Mouse (Mus musculus) neutrophil, adult 5-6 weeks (primary cell): ENCODE data around the gene Tmod4. TPM values are rescaled to one million over a fixed set of nuclear protein-coding genes. Genes with fewer than 3 reads are reported as not detected.

Experiments
- ATAC-seq: fragments of 151-379, 151-347 bp; 2 replicates; pipeline ENCODE4 v1.8.0; 2017; ENCODE audit warnings: mild to moderate bottlenecking, moderate TSS enrichment; ENCODE audit not compliant: insufficient number of reproducible peaks, poor library complexity, low FRiP score, severe bottlenecking; ENCODE audit errors: extremely low read depth
- total RNA-seq: library from RNA; stranded (forward); fragments of 200-1000 nt; gene quantifications from 2 replicates; pipeline ENCODE4 v1.2.3, GENCODE M21; 2017

Tmod4 gene
- total RNA-seq, 1 experiment from 2014 or later, result 1.7 TPM

- ATAC-seq, result no peak
Measured at GRCm38 (mm10) chr3:95164840-95165239, 40.6 kb downstream of the Tmod4 start.

GRCm38 (mm10) chr3:95169996-95170395 is 45.7 kb downstream of the Tmod4 start:
- ATAC-seq, result no peak

GRCm38 (mm10) chr3:95171105-95171504 is 46.8 kb downstream of the Tmod4 start:
- ATAC-seq, result no peak

GRCm38 (mm10) chr3:95172526-95173255 is 48.4 kb downstream of the Tmod4 start:
- ATAC-seq, result no peak

- ATAC-seq, result no peak
Measured at GRCm38 (mm10) chr3:95173256-95173949, 49.1 kb downstream of the Tmod4 start.

GRCm38 (mm10) chr3:95174011-95174592 is 49.8 kb downstream of the Tmod4 start:
- peak; percentile 78 for ATAC-seq

GRCm38 (mm10) chr3:95176500-95176899 is 52.2 kb downstream of the Tmod4 start:
- ATAC-seq, result no peak

GRCm38 (mm10) chr3:95177583-95177982 is 53.3 kb downstream of the Tmod4 start:
- ATAC-seq, result no peak

Other genes with a start within 250 kb of the Tmod4 start
- 98.0 and 111 TPM in 2 replicates for gene Psmb4, start 237.5 kb upstream of the Tmod4 start, total RNA-seq
- gene Selenbp1, start 191.4 kb upstream of the Tmod4 start, total RNA-seq, result 1.4 and 1.7 TPM in 2 replicates
- 38.9 and 44.0 TPM in 2 replicates for gene Rfx5, start 170.4 kb upstream of the Tmod4 start, total RNA-seq
- gene Pi4kb, start 149.7 kb upstream of the Tmod4 start, total RNA-seq, result 40.3 and 42.2 TPM in 2 replicates
- 22.7 and 34.4 TPM in 2 replicates for gene Zfp687, start 109.0 kb upstream of the Tmod4 start, total RNA-seq
- gene Psmd4, start 81.9 kb upstream of the Tmod4 start, total RNA-seq, result 163 and 195 TPM in 2 replicates
- gene Pip5k1a, start 17.5 kb upstream of the Tmod4 start, total RNA-seq, result 26.8 and 30.8 TPM in 2 replicates
- 63.9 and 79.4 TPM in 2 replicates for gene Vps72, start 13.5 kb upstream of the Tmod4 start, total RNA-seq
- gene Scnm1, start 9.5 kb downstream of the Tmod4 start, total RNA-seq, result 111 and 146 TPM in 2 replicates
- 11.4 and 12.3 TPM in 2 replicates for gene Lysmd1, start 9.6 kb downstream of the Tmod4 start, total RNA-seq
- gene Tnfaip8l2, start 17.9 kb downstream of the Tmod4 start, total RNA-seq, result 120 and 124 TPM in 2 replicates
- 0.49 TPM in 1 of 2 replicates, not detected in the other for gene Sema6c, start 36.0 kb downstream of the Tmod4 start, total RNA-seq
- 120 and 122 TPM in 2 replicates for gene Gabpb2, start 93.4 kb downstream of the Tmod4 start, total RNA-seq
- 303 and 323 TPM in 2 replicates for gene Cdc42se1, start 104.3 kb downstream of the Tmod4 start, total RNA-seq
- 14.1 and 16.3 TPM in 2 replicates for gene Mllt11, start 107.7 kb downstream of the Tmod4 start, total RNA-seq
- gene Gm128, start 117.1 kb downstream of the Tmod4 start, total RNA-seq, result not detected in 2 replicates
- gene Bnipl, start 126.7 kb downstream of the Tmod4 start, total RNA-seq, result not detected in 2 replicates
- 107 and 116 TPM in 2 replicates for gene Mindy1, start 156.9 kb downstream of the Tmod4 start, total RNA-seq
- 12.0 and 13.3 TPM in 2 replicates for gene Prune1, start 157.6 kb downstream of the Tmod4 start, total RNA-seq
- gene Anxa9, start 182.7 kb downstream of the Tmod4 start, total RNA-seq, result 1.5 and 2.3 TPM in 2 replicates
- gene Cers2, start 190.3 kb downstream of the Tmod4 start, total RNA-seq, result 162 and 168 TPM in 2 replicates
- 30.6 and 39.3 TPM in 2 replicates for gene Setdb1, start 232.7 kb downstream of the Tmod4 start, total RNA-seq